Mouse (Mus musculus) thymus, postnatal 0 days (tissue): Measurements from ENCODE around the gene Nras. TPM values are rescaled to one million over a fixed set of nuclear protein-coding genes. Genes with fewer than 3 reads are reported as not detected.

Experiments
- DNase-seq: peaks from one replicate; pipeline ENCODE4 v3.0.0-alpha.2; 2015; ENCODE audit warnings: low spot score
- polyA plus RNA-seq: library from polyadenylated mRNA; unstranded; fragments of >200 nt; fragmentation: Nextera tagmentation; extraction: Ambion mirVana; gene quantifications from 2 replicates; pipeline ENCODE4 v1.2.1, GENCODE M21; 2015

Gene Nras
- polyA plus RNA-seq = 80.7 and 88.1 TPM in 2 replicates

DNA sequence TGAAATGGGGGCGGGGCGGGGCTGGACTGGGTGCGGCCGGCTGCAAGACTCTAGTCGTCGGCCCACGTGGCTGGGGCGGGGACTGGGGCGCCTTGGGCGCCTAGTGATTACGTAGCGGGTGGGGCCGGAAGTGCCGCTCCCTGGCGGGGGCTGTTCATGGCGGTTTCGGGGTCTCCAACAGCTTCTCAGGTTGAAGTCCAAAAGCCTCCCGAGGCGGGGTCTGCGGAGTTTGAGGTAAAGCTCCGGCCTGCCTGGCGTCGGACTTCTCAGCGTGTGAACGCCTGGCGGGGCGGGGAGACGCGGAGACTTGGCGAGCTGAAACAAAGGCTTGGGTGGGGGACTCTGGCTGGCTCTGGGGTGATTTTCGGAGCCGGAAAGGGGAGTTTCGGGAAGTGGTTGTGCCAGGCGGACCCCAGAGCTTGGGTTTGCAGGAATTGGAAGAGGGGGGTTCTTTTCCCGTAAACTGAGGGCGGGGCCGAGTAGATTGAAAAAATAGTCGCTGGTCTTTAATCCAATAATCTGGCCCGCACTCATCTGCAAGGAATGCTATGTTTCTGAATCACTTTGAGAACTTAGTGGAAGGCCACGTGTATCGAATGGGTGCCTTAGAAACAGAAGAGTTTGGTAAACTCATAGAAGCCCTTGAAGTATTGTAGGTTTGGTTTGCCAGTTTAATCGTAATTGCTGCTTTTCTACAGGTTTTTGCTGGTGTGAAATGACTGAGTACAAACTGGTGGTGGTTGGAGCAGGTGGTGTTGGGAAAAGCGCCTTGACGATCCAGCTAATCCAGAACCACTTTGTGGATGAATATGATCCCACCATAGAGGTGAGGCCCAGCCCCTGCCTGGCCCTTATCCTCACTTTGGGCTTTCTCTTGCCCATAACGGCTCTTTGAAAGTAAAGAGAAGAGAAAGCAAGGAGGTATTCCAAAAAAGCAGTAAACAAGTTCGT is at the start of gene Nras:
Gene Nras, plus strand, starts transcription at position 79 of the 951 bp plus-strand sequence.
- peak; percentile 93 for DNase-seq

DNA sequence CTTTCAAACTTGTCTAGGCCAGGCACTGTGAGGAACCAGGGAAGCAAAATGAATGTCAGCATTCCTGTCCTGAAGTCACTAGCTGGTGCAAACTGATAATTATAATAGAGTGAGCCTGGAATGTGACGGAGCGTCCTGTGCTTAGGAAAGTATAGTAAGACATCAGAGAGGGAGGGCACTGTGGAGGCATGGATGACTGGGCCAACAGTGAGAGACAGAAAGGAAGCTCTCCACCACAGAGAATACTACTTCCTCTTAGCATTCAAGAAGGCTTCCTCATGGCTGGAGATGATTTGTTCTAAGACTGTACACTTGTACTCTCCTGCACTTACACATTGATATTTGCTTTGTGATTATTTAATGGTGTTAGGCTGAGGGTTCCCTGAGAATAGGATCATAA is 40.7 kb upstream of the Nras start:
- no peak for DNase-seq

DNA sequence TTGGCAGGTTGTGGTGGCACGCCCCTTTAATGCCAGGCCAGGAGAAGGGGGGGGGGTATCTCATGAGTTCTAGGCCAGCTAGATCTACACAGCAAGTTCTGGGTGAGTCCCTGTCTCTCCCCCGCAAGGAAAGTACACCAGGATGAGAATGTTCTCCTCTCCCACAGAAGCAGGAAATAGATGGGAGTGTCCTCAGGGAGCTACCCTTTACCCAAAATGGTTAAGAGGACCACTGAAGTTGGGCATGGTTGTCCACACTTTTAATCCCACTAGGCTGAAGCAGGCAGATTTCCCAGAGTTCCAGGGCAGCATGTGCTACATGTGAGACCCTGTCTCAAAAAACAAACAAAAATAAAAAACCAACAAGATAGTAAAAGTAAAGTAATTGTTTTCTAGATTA is 38.6 kb upstream of the Nras start:
- DNase-seq = no peak

DNA sequence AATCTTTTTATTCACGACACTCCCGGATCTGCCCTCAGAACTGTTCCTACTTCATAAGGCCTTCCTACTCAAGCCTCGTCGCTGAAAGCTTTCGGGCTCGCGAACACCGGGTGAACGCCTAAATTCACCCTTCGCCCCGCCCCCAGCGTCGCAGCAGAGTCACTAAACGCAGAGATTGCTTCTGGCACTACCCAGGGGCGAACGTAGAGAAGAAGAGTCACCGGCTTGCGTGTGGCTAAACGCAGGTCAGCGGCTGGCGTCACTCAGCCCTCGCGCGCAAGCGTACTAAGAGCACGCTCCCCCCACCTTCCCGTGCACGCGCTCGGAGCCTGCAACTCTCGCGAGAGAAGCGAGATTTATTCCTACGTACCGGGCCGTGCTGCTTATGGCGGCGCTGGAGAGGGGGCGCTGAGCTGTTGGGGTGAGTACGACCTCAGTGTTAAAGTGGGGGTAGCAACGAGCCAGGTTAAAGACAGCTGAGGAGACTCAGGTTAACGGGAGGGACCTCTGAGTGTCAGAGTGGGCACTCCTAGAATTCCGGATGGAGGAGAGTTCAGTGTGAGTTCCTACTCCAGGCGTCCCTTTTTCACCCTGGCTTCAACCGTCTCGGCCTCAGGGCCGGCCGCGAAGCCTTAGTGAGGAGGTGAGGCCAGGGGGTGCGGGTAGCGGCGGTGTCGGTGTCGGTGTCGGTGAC is 37.7 kb upstream of the Nras start, which contains the start of gene Csde1:
Gene Csde1, plus strand, starts transcription at position 178 of the 694 bp plus-strand sequence.
- DNase-seq = peak; percentile 98

DNA sequence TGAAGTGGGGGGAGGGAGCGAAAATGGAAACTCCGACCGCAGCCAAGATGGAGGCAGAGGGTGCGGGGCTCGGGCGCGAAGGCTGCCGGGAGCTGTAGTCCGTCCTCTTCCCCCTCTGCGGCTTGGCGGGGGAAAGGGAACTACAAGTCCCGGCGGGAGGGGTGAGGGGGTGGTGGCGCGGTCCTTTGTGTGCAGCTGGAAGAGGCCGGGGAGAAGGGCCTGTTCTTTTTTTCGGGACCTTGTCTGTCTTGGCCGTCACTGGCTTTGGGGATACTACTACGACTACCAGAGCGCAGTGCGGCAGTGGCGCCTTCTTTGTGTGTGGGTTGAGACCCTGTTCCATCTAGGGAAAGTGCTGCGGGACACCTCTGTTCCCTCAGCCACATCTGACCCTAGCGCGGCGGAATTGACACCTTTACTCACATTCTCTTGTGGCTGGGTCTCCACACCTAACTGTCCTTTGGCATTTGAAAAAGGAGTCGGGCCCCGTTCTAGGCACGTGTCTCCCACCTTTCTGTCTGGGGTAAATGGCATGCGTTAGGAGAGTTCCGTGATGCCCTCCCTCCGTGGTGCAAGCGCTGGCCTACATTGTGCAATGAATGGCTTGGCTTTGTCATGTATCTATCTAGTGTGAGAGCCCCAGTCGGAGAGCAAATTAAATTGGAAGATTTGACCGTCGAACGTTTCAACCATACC is 37.0 kb upstream of the Nras start:
- DNase-seq = peak; percentile 90

DNA sequence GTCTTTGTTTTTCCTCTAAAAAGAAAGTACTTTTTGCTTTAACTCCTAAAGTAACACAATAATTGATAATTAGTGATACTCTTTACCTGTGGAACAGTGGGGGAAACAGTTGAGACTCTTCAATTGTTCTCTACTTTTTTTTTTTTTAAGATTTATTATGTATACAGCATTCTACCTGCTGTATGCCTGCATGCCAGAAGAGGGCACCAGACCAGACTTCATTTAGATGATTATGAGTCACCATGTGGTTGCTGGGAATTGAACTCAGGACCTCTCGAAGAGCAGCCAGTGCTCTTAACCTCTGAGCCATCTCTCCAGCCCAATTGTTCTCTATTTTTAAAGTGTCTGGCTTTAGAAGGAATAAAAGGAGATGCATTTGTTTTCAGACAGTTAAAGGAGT is 31.9 kb upstream of the Nras start:
- peak; percentile 36 for DNase-seq

DNA sequence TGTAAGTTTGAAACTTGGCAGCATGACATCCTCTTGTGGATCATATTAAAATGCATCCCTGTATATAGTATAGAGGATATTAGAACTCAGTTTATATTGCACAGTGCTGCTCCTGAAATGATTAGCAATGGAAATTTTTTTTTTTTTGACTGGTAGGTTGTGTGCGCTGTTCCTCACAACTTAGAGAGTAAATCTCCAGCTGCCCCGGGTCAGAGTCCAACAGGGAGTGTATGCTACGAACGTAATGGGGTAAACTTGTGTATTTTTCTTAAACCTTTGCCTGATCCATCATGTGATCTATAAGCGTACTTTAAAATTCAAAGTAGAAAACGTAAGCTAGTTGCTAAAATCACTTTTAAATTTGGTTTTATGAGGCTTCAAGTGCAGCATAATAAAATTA is 17.8 kb upstream of the Nras start:
- DNase-seq = no peak

DNA sequence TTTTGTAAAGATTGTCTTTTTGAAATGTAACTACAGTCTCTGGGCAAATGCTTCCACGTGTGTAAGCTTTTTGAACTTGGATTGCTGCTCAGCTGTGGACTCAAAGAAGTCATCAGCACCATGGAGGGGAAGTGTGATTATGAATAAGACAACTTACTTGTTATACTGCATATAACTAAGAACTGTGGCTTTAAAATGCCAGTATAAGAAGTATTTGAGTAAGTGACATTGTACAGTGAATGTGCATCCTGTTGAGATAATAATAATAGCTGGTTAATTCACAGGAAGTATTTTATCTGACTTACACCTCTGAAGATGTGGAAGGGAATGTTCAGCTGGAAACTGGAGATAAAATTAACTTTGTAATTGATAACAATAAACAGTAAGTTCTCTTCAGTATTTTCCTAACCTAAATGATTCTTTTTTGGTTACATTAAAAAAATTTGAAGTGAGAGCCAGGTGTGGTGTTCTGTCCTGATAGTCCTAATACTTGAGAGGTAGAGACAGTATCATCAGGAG is 17.2 kb upstream of the Nras start:
- no peak for DNase-seq

DNA sequence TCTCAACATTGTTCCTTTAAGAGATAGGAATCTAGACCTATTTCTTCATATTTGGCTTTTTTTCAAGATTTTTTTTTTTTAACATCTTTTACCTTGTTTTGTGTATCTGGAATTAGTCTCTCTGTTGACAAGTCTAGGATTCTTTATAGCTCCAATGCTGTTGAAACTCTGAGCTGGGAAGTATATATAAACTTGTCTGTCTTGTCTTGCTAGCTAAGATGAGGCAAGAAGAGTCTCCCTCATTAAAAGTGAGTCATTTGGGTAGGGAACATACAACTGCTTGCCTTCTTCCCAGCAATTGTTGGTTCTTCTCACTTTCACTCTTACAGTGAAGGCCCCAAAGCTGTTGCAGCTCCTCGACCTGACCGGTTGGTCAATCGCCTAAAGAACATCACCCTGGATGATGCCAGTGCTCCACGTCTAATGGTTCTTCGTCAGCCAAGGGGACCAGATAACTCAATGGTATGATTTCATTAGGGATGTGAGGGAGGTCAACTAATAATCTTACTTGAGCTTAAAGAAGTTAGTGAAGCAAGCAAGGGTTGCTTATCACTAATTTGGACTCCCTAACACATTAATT is 2.0 kb upstream of the Nras start:
- DNase-seq = no peak

DNA sequence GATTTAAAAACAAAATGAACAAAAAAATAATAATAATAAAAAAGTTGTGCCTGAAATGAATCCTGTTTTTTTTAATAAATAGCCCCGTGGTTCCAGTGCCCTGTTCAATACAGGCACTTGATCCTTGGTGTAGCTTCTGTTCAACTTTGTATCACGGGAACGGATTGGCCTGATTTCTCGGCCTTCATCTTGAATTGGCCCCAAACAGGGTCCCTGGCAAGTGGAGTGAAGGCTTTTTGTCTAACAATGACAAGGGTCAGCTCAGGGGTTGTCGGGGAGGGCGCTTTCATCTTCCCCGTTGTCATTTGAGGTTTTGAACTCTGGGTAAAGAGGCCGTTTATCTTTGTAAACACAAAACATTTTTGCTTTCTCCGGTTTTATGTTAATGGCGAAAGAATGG is 333 bp upstream of the Nras start:
- DNase-seq = no peak

DNA sequence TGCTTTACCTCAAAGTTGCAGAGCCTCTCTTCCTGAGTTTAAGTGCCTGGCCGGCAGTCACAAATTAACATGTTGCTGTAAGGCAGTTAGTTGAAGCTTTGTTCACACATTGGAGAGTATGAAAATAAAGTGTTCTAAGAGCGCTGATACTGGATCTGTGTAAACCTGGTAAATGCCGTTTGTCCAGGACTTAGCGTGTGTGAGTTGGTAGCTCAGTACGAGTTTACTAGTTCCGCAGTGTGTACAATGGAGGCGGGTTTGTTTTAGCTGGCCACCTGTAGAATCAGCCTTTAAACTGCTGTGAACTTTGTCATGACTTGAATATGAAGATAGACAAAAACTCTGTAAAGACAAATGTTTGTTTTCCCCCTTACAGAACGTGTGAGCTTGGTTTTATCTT is 8.8 kb downstream of the Nras start:
- DNase-seq = no peak

DNA sequence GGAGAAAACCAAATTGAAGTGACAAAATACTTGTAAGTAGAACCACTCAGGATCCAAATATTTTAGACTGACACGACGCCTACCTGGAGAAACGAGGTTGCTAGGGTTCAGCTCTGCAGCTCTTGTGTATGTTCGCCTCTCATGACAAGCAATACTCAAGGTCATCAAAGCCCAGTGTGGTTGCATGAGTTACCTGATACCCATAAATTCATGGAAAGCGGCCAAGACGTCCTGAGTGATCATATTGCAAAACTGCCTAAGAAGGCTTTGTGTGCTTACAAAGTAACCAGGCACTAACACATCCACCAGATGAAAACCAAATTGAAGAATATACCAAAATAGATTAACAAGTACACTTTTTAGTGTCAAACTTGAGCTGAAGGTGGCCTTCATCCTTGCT is 10.9 kb downstream of the Nras start:
- DNase-seq = no peak

DNA sequence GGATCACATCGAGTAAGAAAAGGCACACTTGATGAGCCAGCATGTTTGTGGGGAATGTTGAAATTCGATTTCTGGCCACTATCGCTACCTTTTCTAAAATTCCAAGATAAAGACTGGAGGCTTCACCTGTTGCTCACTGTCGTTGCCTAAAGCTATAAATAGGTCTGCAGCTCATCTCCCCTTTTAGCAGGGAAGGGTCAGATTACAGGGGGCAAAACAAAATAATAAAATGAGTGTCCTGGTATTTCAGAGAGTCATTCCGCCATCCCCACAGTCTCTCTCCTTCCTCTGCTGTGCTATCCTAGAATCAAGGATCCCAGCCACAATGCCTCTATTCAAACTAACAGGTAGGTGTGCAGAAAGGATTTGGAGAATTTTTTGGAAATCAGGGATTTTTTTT is 15.7 kb downstream of the Nras start, which contains the start of gene Ampd1:
Gene Ampd1, plus strand, starts transcription at position 244 of the 400 bp plus-strand sequence.
- DNase-seq = no peak

DNA sequence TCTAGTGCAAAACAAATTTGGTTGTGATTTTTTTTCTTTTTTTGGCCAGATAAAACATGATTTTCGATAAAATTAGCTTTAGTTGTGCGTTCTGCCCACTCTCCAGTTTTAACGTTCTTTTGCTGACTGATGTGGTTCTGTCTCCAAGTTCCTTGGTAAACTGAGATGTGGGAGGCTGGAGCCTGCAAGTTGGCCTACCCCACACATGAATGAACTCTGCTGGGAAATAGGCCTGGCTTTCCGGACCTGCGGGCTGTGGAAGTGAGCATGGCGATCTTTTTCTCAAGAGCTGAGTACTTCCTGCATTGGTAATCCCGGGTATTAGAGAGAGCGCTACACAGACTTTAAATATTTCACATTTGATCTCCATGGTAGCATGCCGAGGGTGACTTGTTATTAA is 17.8 kb downstream of the Nras start:
- DNase-seq = no peak

DNA sequence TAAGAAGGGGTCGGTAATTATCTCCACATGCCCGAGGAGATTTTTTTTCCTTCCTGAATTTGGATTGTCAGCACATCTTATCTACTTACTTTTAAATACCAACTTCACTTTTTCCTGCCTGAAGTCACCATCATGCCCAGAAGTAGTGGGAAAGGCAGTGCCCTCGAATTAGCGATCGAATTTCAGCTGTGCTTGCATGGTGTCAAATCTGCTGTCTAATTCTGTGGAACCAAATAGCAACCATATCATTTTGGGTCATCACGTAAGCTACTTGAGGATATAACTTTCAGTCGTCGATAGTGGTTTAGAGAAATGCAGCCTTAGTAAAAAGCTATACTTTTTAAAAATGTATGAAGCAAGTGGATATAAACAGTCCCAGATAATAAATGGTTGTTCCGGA is 18.4 kb downstream of the Nras start:
- DNase-seq = no peak

DNA sequence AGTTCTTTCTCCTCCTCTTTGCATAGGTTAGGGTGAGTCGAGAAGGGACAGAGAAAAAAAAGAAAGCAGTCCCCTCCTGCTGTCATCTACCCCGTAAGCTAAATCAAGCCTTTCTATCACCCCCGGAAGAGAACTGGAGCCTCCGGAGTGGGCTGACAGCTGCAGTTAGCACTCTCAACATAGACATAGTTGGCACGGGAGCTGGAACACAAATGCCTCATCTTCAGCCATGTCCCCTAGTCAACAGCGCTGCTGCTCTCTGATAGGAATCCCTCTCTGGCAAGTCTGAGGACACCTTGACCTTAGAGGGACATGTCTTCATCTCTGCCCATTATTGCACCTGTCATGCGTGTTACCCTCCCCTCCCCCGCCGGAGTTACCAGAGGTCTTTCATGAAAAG is 21.2 kb downstream of the Nras start:
- DNase-seq = no peak

DNA sequence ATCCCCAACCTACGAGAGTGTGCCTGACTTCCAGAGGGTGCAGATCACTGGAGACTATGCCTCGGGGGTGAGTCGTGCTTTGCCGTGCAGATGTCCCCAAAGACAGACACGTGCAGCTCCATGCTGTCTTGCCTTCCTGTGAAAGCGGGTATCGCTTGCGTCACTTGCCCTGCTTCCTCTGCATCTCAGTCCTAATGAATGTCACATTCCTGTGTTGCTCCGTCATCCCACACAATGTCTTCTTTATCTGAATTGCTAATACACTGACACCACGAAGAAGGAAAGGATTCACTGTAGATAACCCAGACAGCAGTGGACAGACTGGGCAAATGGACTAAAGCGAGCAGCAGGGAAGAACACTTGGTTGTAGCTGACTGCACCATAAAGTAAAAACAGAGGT is 23.0 kb downstream of the Nras start:
- DNase-seq = no peak

DNA sequence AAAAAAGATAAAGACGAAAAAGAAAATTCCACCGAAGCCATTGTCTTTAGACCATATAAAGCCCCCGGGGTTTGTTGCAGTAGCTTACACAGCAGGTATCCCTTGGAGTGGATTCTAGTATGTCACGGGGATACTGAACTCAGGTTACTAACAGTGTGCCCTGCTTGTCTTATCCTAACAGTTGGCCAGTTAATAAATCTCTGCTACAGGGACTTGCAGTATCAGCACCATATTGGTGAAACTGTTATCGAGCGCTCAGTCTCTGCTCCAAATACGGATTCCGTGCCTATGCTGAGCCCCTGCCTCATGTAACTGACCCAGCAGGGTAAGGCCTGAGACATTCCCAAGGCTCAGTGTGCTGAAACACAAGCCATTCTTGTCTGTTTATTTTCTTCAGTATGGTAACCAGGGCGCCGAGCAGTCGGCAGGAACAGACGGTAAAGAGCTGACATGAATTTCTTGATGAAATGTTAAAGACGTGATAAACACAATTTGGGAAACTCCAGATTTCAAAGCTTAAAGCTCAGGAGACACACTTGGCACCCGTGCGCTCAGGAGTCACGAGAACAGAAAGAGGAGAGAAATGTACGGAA is 23.9 kb downstream of the Nras start:
- no peak for DNase-seq

DNA sequence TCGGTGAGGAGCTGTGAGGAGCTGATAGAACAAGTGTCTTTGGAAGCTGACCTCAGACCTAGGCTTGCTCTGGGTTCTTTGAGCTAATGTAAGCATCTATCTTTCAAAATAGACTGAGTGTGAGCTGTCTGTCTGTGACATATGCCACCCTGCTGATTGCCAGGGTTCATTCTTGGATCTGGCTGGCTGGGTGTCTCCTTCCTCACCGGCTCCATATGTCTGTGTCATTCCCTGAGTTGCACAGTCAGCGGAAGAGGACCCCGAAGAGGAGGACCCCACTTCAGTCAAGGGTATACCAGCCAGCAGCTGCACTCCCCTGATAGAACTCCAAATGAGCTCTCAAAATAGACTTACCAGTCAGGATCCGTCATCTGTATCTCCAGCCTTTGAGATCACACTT is 24.7 kb downstream of the Nras start:
- DNase-seq = no peak

DNA sequence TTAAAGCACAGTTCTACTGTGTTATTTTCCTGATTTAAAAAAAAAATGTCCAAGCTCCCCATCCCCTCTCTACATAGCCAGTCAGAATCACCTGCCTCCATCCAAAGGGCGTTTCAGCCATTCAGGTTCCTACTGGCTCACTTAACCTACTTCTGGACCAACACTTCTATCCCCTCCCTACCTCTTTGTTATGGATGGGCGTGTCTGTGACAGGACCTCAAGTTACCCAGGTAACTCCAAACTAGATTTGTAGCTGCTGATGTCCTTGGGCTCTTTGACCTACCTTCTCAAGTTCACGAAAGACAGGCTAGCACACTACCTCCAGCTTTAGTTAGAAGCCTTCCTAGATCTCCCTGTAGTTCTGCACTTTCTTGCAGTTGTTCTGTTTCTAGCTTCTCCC is 27.9 kb downstream of the Nras start:
- DNase-seq = no peak

DNA sequence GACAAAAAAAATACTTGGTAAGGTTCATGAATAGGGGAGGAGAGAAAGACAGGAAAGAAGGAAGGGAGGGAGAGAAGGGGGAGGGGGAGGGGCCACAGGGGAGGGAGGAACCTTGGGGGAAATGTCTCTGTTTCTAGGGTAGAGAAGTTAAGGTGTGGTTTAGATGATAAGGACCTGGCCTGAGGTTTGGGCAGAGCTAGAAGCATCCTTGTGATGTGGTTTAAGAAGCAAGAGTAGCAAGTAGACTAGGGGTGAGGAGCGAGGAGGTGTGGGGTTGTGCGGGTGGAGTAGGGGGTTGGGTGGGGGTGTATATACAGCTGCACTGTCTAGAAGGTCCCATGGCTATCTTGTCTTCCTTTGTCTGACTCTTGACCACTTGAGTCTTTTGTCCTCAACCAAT is 33.7 kb downstream of the Nras start:
- DNase-seq = peak; percentile 78
